Mouse (Mus musculus) spleen, adult 2 months (tissue): ENCODE measurements around the gene H2al1b. TPM values are rescaled to one million over a fixed set of nuclear protein-coding genes. Genes with fewer than 3 reads are reported as not detected.
"Not testable (repeated sequence)": the region's sequence is repeated elsewhere in the genome, so short reads cannot be mapped to it uniquely, and the experiment has no call there.

Experiments
- DNase-seq, 2 experiments: peaks; one replicate each; pipeline versions ENCODE4 v3.0.0 to v3.0.0-alpha.2; 2012 to 2021; ENCODE audit warnings: low spot score in 2 of 2, low read depth in 1 of 2
- H3K27ac ChIP-seq: fragments of 200-500 bp; 2 replicates; pipeline ENCODE4 v1.5.1; 2012; ENCODE audit warnings: low read length, inconsistent platforms; ENCODE audit not compliant: insufficient read depth
- H3K27me3 ChIP-seq: fragments of 200-500 bp; 2 replicates; pipeline ENCODE4 v1.6.1; 2012; ENCODE audit warnings: mild to moderate bottlenecking, moderate library complexity, low read length, inconsistent platforms; ENCODE audit not compliant: control insufficient read depth, insufficient read depth
- H3K36me3 ChIP-seq: fragments of 200-500 bp; 2 replicates; pipeline ENCODE4 v1.6.1; 2012; ENCODE audit warnings: mild to moderate bottlenecking, low read length, inconsistent platforms; ENCODE audit not compliant: control insufficient read depth, insufficient read depth
- H3K4me1 ChIP-seq: fragments of 200-500 bp; 2 replicates; pipeline ENCODE4 v1.6.1; 2011; ENCODE audit warnings: inconsistent platforms; ENCODE audit not compliant: control insufficient read depth, insufficient read depth, insufficient read length
- H3K4me3 ChIP-seq: fragments of 200-500 bp; 2 replicates; pipeline ENCODE4 v1.5.1; 2011; ENCODE audit warnings: mild to moderate bottlenecking, inconsistent platforms; ENCODE audit not compliant: insufficient read depth, insufficient read length; ENCODE audit errors: extremely low read depth
- CTCF ChIP-seq: fragments of 200-500 bp; IDR thresholded peaks from 2 replicates; pipeline ENCODE4 v1.5.1; 2011; ENCODE audit warnings: mild to moderate bottlenecking, inconsistent platforms; ENCODE audit not compliant: insufficient read depth, insufficient read length, insufficient replicate concordance; ENCODE audit errors: extremely low read depth
- POLR2A ChIP-seq: fragments of 200-500 bp; IDR thresholded peaks from 2 replicates; pipeline ENCODE4 v1.6.1; 2011; ENCODE audit warnings: low read depth, low read length, inconsistent platforms
- WGBS: fragments of 180-500 bp; shearing (Covaris S2); methylation state at CpG from one replicate; pipeline ENCODE4 v1.1.7; 2018; 5-methylcytosine and 5-hydroxymethylcytosine counted together
- polyA plus RNA-seq: library from polyadenylated mRNA; depleted of rRNA; stranded (reverse); fragments of >200 nt; gene quantifications from 2 replicates; pipeline ENCODE4 v1.2.3, GENCODE M21; 2012; rRNA removed

H2al1b gene
- polyA plus RNA-seq, 1 experiment, result not detected

GRCm38 (mm10) chrX:11317956-11318355, 15.7 kb downstream of the H2al1b start, which contains the start of gene H2al1g:
H2al1g (plus strand) TSS chrX:11318256.
- not testable (repeated sequence) for H3K4me1 ChIP-seq, H3K27ac ChIP-seq, H3K4me3 ChIP-seq, H3K27me3 ChIP-seq, DNase-seq, H3K36me3 ChIP-seq
- no CpG with 5 or more reads among the region's 3 CpGs for WGBS

- no CpG with 5 or more reads among the region's 6 CpGs for WGBS
- H3K4me3 ChIP-seq, H3K4me1 ChIP-seq, DNase-seq, H3K27me3 ChIP-seq, H3K27ac ChIP-seq, H3K36me3 ChIP-seq: not testable (repeated sequence)
Measured at GRCm38 (mm10) chrX:11321192-11321591, 19.0 kb downstream of the H2al1b start, which contains the start of gene H2al1h. H2al1h (plus strand) TSS chrX:11321492.

- H3K36me3 ChIP-seq, H3K4me1 ChIP-seq, H3K4me3 ChIP-seq, DNase-seq, H3K27me3 ChIP-seq, H3K27ac ChIP-seq: not testable (repeated sequence)
- no CpG with 5 or more reads among the region's 5 CpGs for WGBS
Measured at GRCm38 (mm10) chrX:11324359-11324758, 22.1 kb downstream of the H2al1b start, which contains the start of gene H2al1i. H2al1i (plus strand) TSS chrX:11324659.

GRCm38 (mm10) chrX:11327522-11327921, 25.3 kb downstream of the H2al1b start, which contains the start of gene H2al1j:
H2al1j (plus strand) TSS chrX:11327822.
- H3K4me1 ChIP-seq, DNase-seq, H3K27me3 ChIP-seq, H3K27ac ChIP-seq, H3K36me3 ChIP-seq, H3K4me3 ChIP-seq: not testable (repeated sequence)
- WGBS, result 74% methylated on average over 2 of the region's 2 CpGs

- no peak overlapping the region for H3K27ac ChIP-seq
- H3K4me3 ChIP-seq, result no peak overlapping the region
- DNase-seq, result no peak
- H3K4me1 ChIP-seq, result no peaks in the 10 kb centered on the region
- 80% methylated on average over 9 of the region's 9 CpGs for WGBS
- no peak for TF ChIP-seq CTCF
- no peak for TF ChIP-seq POLR2A
- no peaks in the 10 kb centered on the region for H3K36me3 ChIP-seq
- H3K27me3 ChIP-seq, result no peaks in the 10 kb centered on the region
Measured at GRCm38 (mm10) chrX:11345762-11346161, 43.5 kb downstream of the H2al1b start.

GRCm38 (mm10) chrX:11346756-11347155, 44.5 kb downstream of the H2al1b start:
- Histone ChIP-seq H3K4me3 (no peak overlapping the region), H3K27me3 (no peaks in the 10 kb centered on the region), H3K27ac (no peak overlapping the region), H3K4me1 (no peaks in the 10 kb centered on the region), H3K36me3 (no peaks in the 10 kb centered on the region)
- 93% methylated on average over 3 of the region's 3 CpGs for WGBS
- DNase-seq, result no peak
- TF ChIP-seq POLR2A (no peak), CTCF (no peak)

Other genes starting within 250 kb of the H2al1b start
- not detected in 2 replicates for gene H2al1a, start 3.2 kb upstream of the H2al1b start, polyA plus RNA-seq
- gene H2al1c, start 3.2 kb downstream of the H2al1b start, polyA plus RNA-seq, result not detected in 2 replicates
- gene H2al1d, start 6.4 kb downstream of the H2al1b start, polyA plus RNA-seq, result not detected in 2 replicates
- gene H2al1e, start 9.5 kb downstream of the H2al1b start, polyA plus RNA-seq, result not detected in 2 replicates
- gene H2al1f, start 12.7 kb downstream of the H2al1b start, polyA plus RNA-seq, result not detected in 2 replicates
- not detected in 2 replicates for gene H2al1g, start 15.8 kb downstream of the H2al1b start, polyA plus RNA-seq
- not detected in 2 replicates for gene H2al1h, start 19.1 kb downstream of the H2al1b start, polyA plus RNA-seq
- not detected in 2 replicates for gene H2al1i, start 22.2 kb downstream of the H2al1b start, polyA plus RNA-seq
- not detected in 2 replicates for gene H2al1j, start 25.4 kb downstream of the H2al1b start, polyA plus RNA-seq